Mouse (Mus musculus) small intestine, adult 2 months (tissue): ENCODE data around the gene Ssbp3. TPM values are rescaled to one million over a fixed set of nuclear protein-coding genes. Genes with fewer than 3 reads are reported as not detected.

Experiments used
- H3K27ac ChIP-seq: fragments of 200-500 bp; 2 replicates; pipeline ENCODE4 v1.5.1; 2012; ENCODE audit warnings: low read depth, low read length, control low read depth, inconsistent platforms; ENCODE audit not compliant: insufficient read depth
- H3K27me3 ChIP-seq: fragments of 200-500 bp; 2 replicates; pipeline ENCODE4 v1.6.1; 2012; ENCODE audit warnings: mild to moderate bottlenecking, moderate library complexity, low read length, inconsistent platforms; ENCODE audit not compliant: control insufficient read depth, insufficient read depth
- H3K36me3 ChIP-seq: fragments of 200-500 bp; 2 replicates; pipeline ENCODE4 v1.6.1; 2012; ENCODE audit warnings: mild to moderate bottlenecking, low read length, control low read depth, inconsistent platforms; ENCODE audit not compliant: control insufficient read depth, insufficient read depth
- H3K4me1 ChIP-seq: fragments of 200-500 bp; 2 replicates; pipeline ENCODE4 v1.6.1; 2012; ENCODE audit warnings: low read length, inconsistent platforms, mixed read lengths; ENCODE audit not compliant: control insufficient read depth, insufficient read depth, insufficient read length
- H3K4me3 ChIP-seq: fragments of 200-500 bp; 2 replicates; pipeline ENCODE4 v1.5.1; 2012; ENCODE audit warnings: low read depth, mild to moderate bottlenecking, control low read depth, inconsistent platforms, low read length, moderate library complexity
- CTCF ChIP-seq: fragments of 200-500 bp; IDR thresholded peaks from 2 replicates; pipeline ENCODE4 v1.5.1; 2012; ENCODE audit warnings: low read depth, mild to moderate bottlenecking, control low read depth, inconsistent platforms, low read length, moderate library complexity, mixed read lengths; ENCODE audit not compliant: insufficient replicate concordance, insufficient read length; ENCODE audit errors: extremely low read depth
- POLR2A ChIP-seq: fragments of 200-500 bp; IDR thresholded peaks from 2 replicates; pipeline ENCODE4 v1.6.1; 2012; ENCODE audit warnings: low read depth, mild to moderate bottlenecking, control low read depth, inconsistent platforms, low read length, moderate library complexity
- WGBS: fragments of 180-500 bp; shearing (Covaris S2); methylation state at CpG from one replicate; pipeline ENCODE4 v1.1.7; 2018; 5-methylcytosine and 5-hydroxymethylcytosine counted together
- polyA plus RNA-seq: library from polyadenylated mRNA; depleted of rRNA; stranded (reverse); fragments of >200 nt; gene quantifications from 2 replicates; pipeline ENCODE4 v1.2.3, GENCODE M21; 2012

Gene Ssbp3
- polyA plus RNA-seq, 1 experiment: 21.2 TPM

- no peak for TF ChIP-seq POLR2A
- no peak for TF ChIP-seq CTCF
- H3K36me3 ChIP-seq: no peaks in the 10 kb centered on the region
Observed at GRCm38 (mm10) chr4:106896086-106896485, 14.4 kb upstream of the Ssbp3 start.

GRCm38 (mm10) chr4:106898923-106899322, 11.6 kb upstream of the Ssbp3 start:
- no peaks in the 10 kb centered on the region for H3K27me3 ChIP-seq
- no peak overlapping the region for H3K27ac ChIP-seq
- H3K4me1 ChIP-seq: no peaks in the 10 kb centered on the region
- WGBS: 45% methylated on average over 5 of the region's 5 CpGs
- H3K4me3 ChIP-seq: no peak overlapping the region
- H3K36me3 ChIP-seq: no peaks in the 10 kb centered on the region
- TF ChIP-seq POLR2A (no peak), CTCF (no peak)

More at GRCm38 (mm10) chr4:106896086-106896485, 14.4 kb upstream of the Ssbp3 start:
- no peaks in the 10 kb centered on the region for H3K27me3 ChIP-seq
- H3K27ac ChIP-seq: no peak overlapping the region
- 90% methylated on average over 8 of the region's 8 CpGs for WGBS
- no peaks in the 10 kb centered on the region for H3K4me1 ChIP-seq
- no peak overlapping the region for H3K4me3 ChIP-seq

- TF ChIP-seq POLR2A (no peak), CTCF (no peak)
- Histone ChIP-seq H3K4me1 (no peaks in the 10 kb centered on the region), H3K4me3 (no peak overlapping the region), H3K27ac (no peak overlapping the region), H3K36me3 (no peaks in the 10 kb centered on the region), H3K27me3 (no peaks in the 10 kb centered on the region)
- WGBS: 70% methylated on average over 3 of the region's 3 CpGs
Observed at GRCm38 (mm10) chr4:106899471-106899870, 11.0 kb upstream of the Ssbp3 start.

GRCm38 (mm10) chr4:106900718-106901117, 9.8 kb upstream of the Ssbp3 start:
- no peak overlapping the region for H3K4me3 ChIP-seq
- 50% methylated on average over 6 of the region's 6 CpGs for WGBS
- no peak overlapping the region for H3K27ac ChIP-seq
- H3K27me3 ChIP-seq: no peaks in the 10 kb centered on the region
- H3K36me3 ChIP-seq: no peaks in the 10 kb centered on the region
- TF ChIP-seq POLR2A (no peak), CTCF (no peak)
- no peaks in the 10 kb centered on the region for H3K4me1 ChIP-seq

- Histone ChIP-seq H3K4me1 (no peaks in the 10 kb centered on the region), H3K36me3 (no peaks in the 10 kb centered on the region), H3K27me3 (no peaks in the 10 kb centered on the region), H3K27ac (no peak overlapping the region), H3K4me3 (no peak overlapping the region)
- WGBS: 42% methylated on average over 3 of the region's 3 CpGs
- TF ChIP-seq POLR2A: no peak
- TF ChIP-seq CTCF: no peak
Observed at GRCm38 (mm10) chr4:106901610-106902009, 8.9 kb upstream of the Ssbp3 start.

GRCm38 (mm10) chr4:106902157-106902556, 8.3 kb upstream of the Ssbp3 start:
- Histone ChIP-seq H3K36me3 (no peaks in the 10 kb centered on the region), H3K27ac (no peak overlapping the region), H3K4me3 (no peak overlapping the region), H3K4me1 (no peaks in the 10 kb centered on the region), H3K27me3 (no peaks in the 10 kb centered on the region)
- TF ChIP-seq CTCF (no peak), POLR2A (no peak)
- 46% methylated on average over 8 of the region's 8 CpGs for WGBS

GRCm38 (mm10) chr4:106905898-106906297, 4.6 kb upstream of the Ssbp3 start:
- 87% methylated on average over 3 of the region's 3 CpGs for WGBS
- no peak for TF ChIP-seq POLR2A
- TF ChIP-seq CTCF: no peak
- H3K27ac ChIP-seq: no peak overlapping the region
- peaks cover 13% of the 10 kb centered on the region for H3K4me1 ChIP-seq
- H3K36me3 ChIP-seq: no peaks in the 10 kb centered on the region
- no peaks in the 10 kb centered on the region for H3K27me3 ChIP-seq
- H3K4me3 ChIP-seq: no peak overlapping the region
